Comparison of ENCODE assay signal across 9 mouse cellular contexts in the genomic region with DNA sequence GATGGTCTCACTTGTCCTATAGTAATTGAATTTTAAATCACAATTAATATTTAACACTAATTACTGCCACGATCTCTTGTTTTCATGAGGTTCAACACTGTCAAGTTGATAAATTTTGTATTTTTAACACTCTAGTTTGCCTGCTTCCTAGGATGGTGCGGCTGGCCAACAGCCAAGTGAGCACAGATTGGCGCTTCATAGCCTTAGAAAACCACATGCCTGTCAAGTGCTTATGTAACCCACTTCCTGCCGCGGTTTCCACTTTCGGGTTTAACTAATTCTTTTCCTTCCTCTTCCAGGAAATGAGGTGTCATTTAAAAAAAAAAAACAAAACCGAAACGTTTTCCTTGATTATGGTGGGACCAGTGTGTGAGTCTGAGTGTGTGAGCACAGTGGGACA. TPM values are rescaled to one million over a fixed set of nuclear protein-coding genes. Genes with fewer than 3 reads are reported as not detected.
DNase-seq lines count a peak whose midpoint lies in the region; ATAC-seq and TF ChIP-seq lines count a peak whose summit lies in the region.
"Had no signal": no experiment of that assay in that cellular context is flagged by ENCODE, and none has a peak within 500 bp of the region (broad histone marks: within the 10 kb centered on the region; RNA-seq: fewer than 3 reads in every experiment).

No protein-coding gene starts in this region.

- no peak overlapping the region for H3K4me3 ChIP-seq in lung, adult 2 months (replicated peaks; ENCODE audit: extremely low read depth, low read depth, low read length)
- no peak overlapping the region for H3K4me3 ChIP-seq in forebrain, postnatal 0 days (ENCODE audit: low read depth, low read length)
- H3K4me3 ChIP-seq in lung, postnatal 0 days (ENCODE audit: low read depth, low read length) = no peak overlapping the region
- H3K4me3 ChIP-seq: liver, embryonic 13.5 days had no signal

- TF ChIP-seq CTCF in lung, adult 2 months (IDR thresholded peaks at IDR 0.05; ENCODE audit: insufficient read depth, low read length) = no peak
- no peak for TF ChIP-seq CTCF in forebrain, postnatal 0 days (IDR thresholded peaks at IDR 0.05; ENCODE audit: low read depth)
- TF ChIP-seq CTCF in lung, postnatal 0 days (IDR thresholded peaks at IDR 0.05) = no peak

- H3K27me3 ChIP-seq in forebrain, postnatal 0 days (ENCODE audit: insufficient read depth, low read length) = no peaks in the 10 kb centered on the region
- no peaks in the 10 kb centered on the region for H3K27me3 ChIP-seq in lung, postnatal 0 days (replicated peaks; ENCODE audit: insufficient read depth, low read length)

- no peak for TF ChIP-seq EP300 in lung, postnatal 0 days (IDR thresholded peaks at IDR 0.05)

- H3K36me3 ChIP-seq in forebrain, postnatal 0 days (ENCODE audit: insufficient read depth) = no peaks in the 10 kb centered on the region
- H3K36me3 ChIP-seq in lung, postnatal 0 days (ENCODE audit: insufficient read depth, low read length) = no peaks in the 10 kb centered on the region
- H3K36me3 ChIP-seq: liver, embryonic 13.5 days had no signal

- H3K9ac ChIP-seq in forebrain, postnatal 0 days = no peak overlapping the region
- H3K9ac ChIP-seq in lung, postnatal 0 days (replicated peaks; ENCODE audit: low read depth) = no peak overlapping the region
- H3K9ac ChIP-seq: liver, embryonic 13.5 days had no signal

- intact Hi-C loops in heart, postnatal 10 days (cut with DNase I) = no loop called here

- DNase-seq in lung, adult 18-20 months = peak; percentile 21 to 32
- no peak for DNase-seq in lung, adult 2 months
- DNase-seq in forebrain, postnatal 0 days = peak; percentile 68
- peak; percentile 40 for DNase-seq in lung, postnatal 0 days (ENCODE audit: low spot score)
- peak; percentile 27 to 56 for DNase-seq in thymus, adult 18-20 months
- no peak for DNase-seq in neural tube, embryonic 10.5 days (ENCODE audit: extremely low spot score, low spot score)
- DNase-seq in embryo, embryonic 11 days = no peak
- DNase-seq in heart, postnatal 10 days = no peak
- DNase-seq: liver, embryonic 13.5 days had no signal

- H3K4me1 ChIP-seq in lung, adult 2 months (ENCODE audit: control insufficient read depth, insufficient read depth, low read length) = peaks cover 5% of the 10 kb centered on the region; the same call in 1 of the 2 replicates
- H3K4me1 ChIP-seq in forebrain, postnatal 0 days (ENCODE audit: insufficient read depth) = no peaks in the 10 kb centered on the region
- no peaks in the 10 kb centered on the region for H3K4me1 ChIP-seq in lung, postnatal 0 days (ENCODE audit: insufficient read depth, low read depth, low read length)

- H3K9me3 ChIP-seq in forebrain, postnatal 0 days (ENCODE audit: low read length) = no peaks in the 10 kb centered on the region
- H3K9me3 ChIP-seq in lung, postnatal 0 days (ENCODE audit: low read length) = no peaks in the 10 kb centered on the region
- H3K9me3 ChIP-seq: liver, embryonic 13.5 days had no signal

- H3K27ac ChIP-seq in forebrain, postnatal 0 days (ENCODE audit: low read depth, low read length) = no peak overlapping the region
- no peak overlapping the region for H3K27ac ChIP-seq in lung, postnatal 0 days (ENCODE audit: low read length)
- H3K27ac ChIP-seq: liver, embryonic 13.5 days had no signal

- TF ChIP-seq POLR2A in lung, adult 2 months (IDR thresholded peaks at IDR 0.05; ENCODE audit: borderline replicate concordance, extremely low read depth, low read depth, low read length) = no peak

- ATAC-seq in forebrain, postnatal 0 days = no peak
- ATAC-seq in lung, postnatal 0 days = no peak

- 22% methylated on average over 8 of the region's 8 CpGs for WGBS in lung, adult 2 months
- 55% methylated on average over 8 of the region's 8 CpGs for WGBS in forebrain, postnatal 0 days
- WGBS in lung, postnatal 0 days = 24% methylated on average over 8 of the region's 8 CpGs

- H3K4me2 ChIP-seq in forebrain, postnatal 0 days (ENCODE audit: low read depth) = no peak overlapping the region
- H3K4me2 ChIP-seq in lung, postnatal 0 days (replicated peaks; ENCODE audit: low read depth, low read length) = no peak overlapping the region
- H3K4me2 ChIP-seq: liver, embryonic 13.5 days had no signal

RNA-seq across cellular contexts. Expression of a gene that starts 20.8 kb away (rescaled TPM):
- 15.3 and 16.9 TPM in 2 replicates for polyA plus RNA-seq in lung, adult 2 months (2012; rRNA removed)
- total RNA-seq in forebrain, postnatal 0 days (2014; rRNA removed) = 11.0 and 19.9 TPM in 2 replicates
- 1.4 and 2.2 TPM in 2 replicates for polyA plus RNA-seq in forebrain, postnatal 0 days (2015; fragmentation: Nextera tagmentation; extraction: Ambion mirVana)
- polyA plus RNA-seq in lung, postnatal 0 days (2015; fragmentation: Nextera tagmentation; extraction: Ambion mirVana) = 9.6 and 9.7 TPM in 2 replicates
- 10 to 100 TPM; 27.5 to 35.6 TPM for total RNA-seq in heart, postnatal 10 days (2021)

Comparison
In these comparisons a context has a peak if more than half of its experiments do, and no peak if none do; other contexts are left out.
1. DNase-seq: peak in lung, adult 18-20 months (2 of 2), forebrain, postnatal 0 days (single experiment), lung, postnatal 0 days (single experiment) and thymus, adult 18-20 months (2 of 2); none in lung, adult 2 months (single experiment), neural tube, embryonic 10.5 days (single experiment), embryo, embryonic 11 days (single experiment) and heart, postnatal 10 days (0 of 2).